Mouse (Mus musculus) neural tube, embryonic 15.5 days (tissue): Measurements from ENCODE around the gene Uxs1. TPM values are rescaled to one million over a fixed set of nuclear protein-coding genes. Genes with fewer than 3 reads are reported as not detected.
A peak's percentile ranks its signal among the peaks of the same experiment; 100 is the strongest.

Experiments used
- ATAC-seq: fragments of 200-750 bp; cut with Nextera tagmentation; 2 replicates; pipeline ENCODE4 v1.8.0; 2017; ENCODE audit warnings: mild to moderate bottlenecking, moderate TSS enrichment, moderate library complexity; ENCODE audit not compliant: low FRiP score
- H3K27ac ChIP-seq: fragments of 300-500 bp; sonication (generic); replicated peaks from 2 replicates; pipeline ENCODE4 v1.5.1; 2015; ENCODE audit warnings: mild to moderate bottlenecking, inconsistent platforms
- H3K27me3 ChIP-seq: fragments of 300-500 bp; sonication (generic); replicated peaks from 2 replicates; pipeline ENCODE4 v1.6.1; 2015; ENCODE audit warnings: inconsistent platforms
- H3K36me3 ChIP-seq: fragments of 300-500 bp; sonication (generic); 2 replicates; pipeline ENCODE4 v1.6.1; 2015; ENCODE audit warnings: inconsistent platforms
- H3K4me1 ChIP-seq: fragments of 300-500 bp; sonication (generic); 2 replicates; pipeline ENCODE4 v1.6.1; 2015; ENCODE audit warnings: inconsistent platforms
- H3K4me2 ChIP-seq: fragments of 300-500 bp; sonication (generic); 2 replicates; pipeline ENCODE4 v1.6.1; 2015; ENCODE audit warnings: inconsistent platforms, mild to moderate bottlenecking, moderate library complexity
- H3K4me3 ChIP-seq: fragments of 300-500 bp; sonication (generic); replicated peaks from 2 replicates; pipeline ENCODE4 v1.5.1; 2015; ENCODE audit warnings: mild to moderate bottlenecking, inconsistent platforms
- H3K9ac ChIP-seq: fragments of 300-500 bp; sonication (generic); replicated peaks from 2 replicates; pipeline ENCODE4 v1.6.1; 2015; ENCODE audit warnings: mild to moderate bottlenecking, inconsistent platforms
- H3K9me3 ChIP-seq: fragments of 300-500 bp; sonication (generic); replicated peaks from 2 replicates; pipeline ENCODE4 v1.6.1; 2016; ENCODE audit warnings: inconsistent platforms
- WGBS: fragments of 180-500 bp; shearing (Covaris S2); methylation state at CpG from one replicate; pipeline ENCODE4 v1.1.7; 2015; ENCODE audit warnings: mixed read lengths; 5-methylcytosine and 5-hydroxymethylcytosine counted together
- polyA plus RNA-seq: library from polyadenylated mRNA; unstranded; fragments of >200 nt; fragmentation: Nextera tagmentation; extraction: Ambion mirVana; gene quantifications from 2 replicates; pipeline ENCODE4 v1.2.1, GENCODE M21; 2015

Uxs1 gene
- polyA plus RNA-seq, 1 experiment from 2014 or later = 21.9 TPM

- Histone ChIP-seq H3K4me1 (peaks cover 5% of the 10 kb centered on the region; the same call in 1 of the 2 replicates), H3K27me3 (no peaks in the 10 kb centered on the region; the same call in 1 of the 2 replicates), H3K27ac (no peak overlapping the region), H3K36me3 (no peaks in the 10 kb centered on the region), H3K9ac (no peak overlapping the region), H3K9me3 (no peaks in the 10 kb centered on the region), H3K4me3 (no peak overlapping the region), H3K4me2 (no peak overlapping the region)
- no peak for ATAC-seq
- WGBS = 44% methylated on average over 2 of the region's 2 CpGs
These were observed 108.8 kb downstream of the Uxs1 start for GRCm38 (mm10) chr1:43718793-43719192.

DNA sequence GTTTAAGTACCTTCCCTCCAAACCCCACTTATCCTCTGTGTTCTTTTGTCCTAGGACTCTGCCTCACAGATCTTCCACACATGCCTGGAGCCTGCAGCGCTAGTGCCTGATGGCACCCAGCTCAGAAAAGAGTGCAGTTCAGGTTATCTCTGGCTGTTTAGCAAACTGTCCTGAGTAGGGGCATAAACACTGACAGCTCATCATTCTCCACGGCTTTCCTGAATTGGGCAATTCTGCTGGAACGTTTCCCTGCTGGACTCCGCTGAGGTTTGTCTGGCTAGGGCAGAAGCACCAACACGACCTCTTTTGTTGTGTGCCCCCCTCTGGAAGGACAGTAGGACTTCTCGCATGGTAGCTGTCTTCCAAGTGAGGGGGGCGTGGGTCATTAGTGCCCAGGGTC, 109.6 kb downstream of the Uxs1 start:
- H3K4me1 ChIP-seq = peaks cover 5% of the 10 kb centered on the region; the same call in 1 of the 2 replicates
- no peak overlapping the region for H3K9ac ChIP-seq
- no peak overlapping the region for H3K4me2 ChIP-seq
- H3K36me3 ChIP-seq = no peaks in the 10 kb centered on the region
- H3K27ac ChIP-seq = no peak overlapping the region
- no peak for ATAC-seq
- 55% methylated on average over 7 of the region's 7 CpGs for WGBS
- no peaks in the 10 kb centered on the region; the same call in 1 of the 2 replicates for H3K27me3 ChIP-seq
- no peak overlapping the region for H3K4me3 ChIP-seq
- no peaks in the 10 kb centered on the region for H3K9me3 ChIP-seq

GRCm38 (mm10) chr1:43714841-43715240, 112.8 kb downstream of the Uxs1 start:
- WGBS = 98% methylated on average over 2 of the region's 2 CpGs
- Histone ChIP-seq H3K27ac (no peak overlapping the region), H3K9me3 (no peaks in the 10 kb centered on the region), H3K4me2 (no peak overlapping the region), H3K9ac (no peak overlapping the region), H3K4me3 (no peak overlapping the region), H3K4me1 (peaks cover 5% of the 10 kb centered on the region; the same call in 1 of the 2 replicates), H3K27me3 (no peaks in the 10 kb centered on the region), H3K36me3 (no peaks in the 10 kb centered on the region)
- ATAC-seq = no peak

DNA sequence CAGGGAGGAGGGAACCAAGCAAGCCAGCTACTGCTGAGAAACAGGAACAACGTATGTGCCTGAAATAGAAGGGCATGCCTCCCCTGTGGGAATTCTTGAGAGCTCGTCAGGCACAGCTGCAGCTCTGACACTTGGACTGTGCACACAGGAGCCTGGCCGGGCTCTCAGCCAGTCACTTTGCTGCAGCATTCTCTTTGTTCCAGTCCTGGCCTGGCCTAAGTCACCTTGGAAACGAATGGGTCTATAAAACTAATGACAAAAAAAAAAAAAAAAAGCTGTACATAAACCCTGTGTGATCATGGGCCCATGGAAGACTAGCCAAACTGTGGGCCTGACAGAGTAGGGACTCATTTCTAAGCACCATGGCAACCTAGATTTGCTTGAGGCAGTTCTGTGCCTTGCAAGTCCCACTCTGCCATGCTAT, 129.0 kb downstream of the Uxs1 start:
- Histone ChIP-seq H3K9ac (no peak overlapping the region), H3K9me3 (no peaks in the 10 kb centered on the region), H3K36me3 (no peaks in the 10 kb centered on the region), H3K4me1 (peaks cover 27% of the 10 kb centered on the region), H3K4me3 (no peak overlapping the region), H3K27me3 (no peaks in the 10 kb centered on the region), H3K4me2 (no peak overlapping the region), H3K27ac (peak overlapping the region; percentile 14)
- ATAC-seq = peak; percentile 86
- 3% methylated on average over 4 of the region's 4 CpGs for WGBS

Other genes starting within 250 kb of the Uxs1 start
- gene 1500015O10Rik, start 97.2 kb downstream of the Uxs1 start, polyA plus RNA-seq = 27.2 and 30.5 TPM in 2 replicates
- 60.4 and 60.6 TPM in 2 replicates for gene Tpp2, start 105.8 kb upstream of the Uxs1 start, polyA plus RNA-seq
- gene Mettl21c, start 192.2 kb upstream of the Uxs1 start, polyA plus RNA-seq = 1.6 and 2.4 TPM in 2 replicates
- gene Gm8251, start 234.1 kb upstream of the Uxs1 start, polyA plus RNA-seq = 0.05 TPM in 2 replicates